Mouse (Mus musculus) spleen, adult 2 months (tissue): ENCODE measurements around the gene Aspn. TPM values are rescaled to one million over a fixed set of nuclear protein-coding genes. Genes with fewer than 3 reads are reported as not detected.

ENCODE experiments used
- DNase-seq, 2 experiments: peaks; one replicate each; pipeline versions ENCODE4 v3.0.0 to v3.0.0-alpha.2; 2012 to 2021; ENCODE audit warnings: low spot score in 2 of 2, low read depth in 1 of 2
- H3K27ac ChIP-seq: fragments of 200-500 bp; 2 replicates; pipeline ENCODE4 v1.5.1; 2012; ENCODE audit warnings: low read length, inconsistent platforms; ENCODE audit not compliant: insufficient read depth
- H3K27me3 ChIP-seq: fragments of 200-500 bp; 2 replicates; pipeline ENCODE4 v1.6.1; 2012; ENCODE audit warnings: mild to moderate bottlenecking, moderate library complexity, low read length, inconsistent platforms; ENCODE audit not compliant: control insufficient read depth, insufficient read depth
- H3K36me3 ChIP-seq: fragments of 200-500 bp; 2 replicates; pipeline ENCODE4 v1.6.1; 2012; ENCODE audit warnings: mild to moderate bottlenecking, low read length, inconsistent platforms; ENCODE audit not compliant: control insufficient read depth, insufficient read depth
- H3K4me1 ChIP-seq: fragments of 200-500 bp; 2 replicates; pipeline ENCODE4 v1.6.1; 2011; ENCODE audit warnings: inconsistent platforms; ENCODE audit not compliant: control insufficient read depth, insufficient read depth, insufficient read length
- H3K4me3 ChIP-seq: fragments of 200-500 bp; 2 replicates; pipeline ENCODE4 v1.5.1; 2011; ENCODE audit warnings: mild to moderate bottlenecking, inconsistent platforms; ENCODE audit not compliant: insufficient read depth, insufficient read length; ENCODE audit errors: extremely low read depth
- CTCF ChIP-seq: fragments of 200-500 bp; IDR thresholded peaks from 2 replicates; pipeline ENCODE4 v1.5.1; 2011; ENCODE audit warnings: mild to moderate bottlenecking, inconsistent platforms; ENCODE audit not compliant: insufficient read depth, insufficient read length, insufficient replicate concordance; ENCODE audit errors: extremely low read depth
- POLR2A ChIP-seq: fragments of 200-500 bp; IDR thresholded peaks from 2 replicates; pipeline ENCODE4 v1.6.1; 2011; ENCODE audit warnings: low read depth, low read length, inconsistent platforms
- WGBS: fragments of 180-500 bp; shearing (Covaris S2); methylation state at CpG from one replicate; pipeline ENCODE4 v1.1.7; 2018; 5-methylcytosine and 5-hydroxymethylcytosine counted together
- polyA plus RNA-seq: library from polyadenylated mRNA; depleted of rRNA; stranded (reverse); fragments of >200 nt; gene quantifications from 2 replicates; pipeline ENCODE4 v1.2.3, GENCODE M21; 2012; rRNA removed

The Aspn gene
- 0.07 TPM in 1 of 2 replicates, not detected in the other for polyA plus RNA-seq

DNA sequence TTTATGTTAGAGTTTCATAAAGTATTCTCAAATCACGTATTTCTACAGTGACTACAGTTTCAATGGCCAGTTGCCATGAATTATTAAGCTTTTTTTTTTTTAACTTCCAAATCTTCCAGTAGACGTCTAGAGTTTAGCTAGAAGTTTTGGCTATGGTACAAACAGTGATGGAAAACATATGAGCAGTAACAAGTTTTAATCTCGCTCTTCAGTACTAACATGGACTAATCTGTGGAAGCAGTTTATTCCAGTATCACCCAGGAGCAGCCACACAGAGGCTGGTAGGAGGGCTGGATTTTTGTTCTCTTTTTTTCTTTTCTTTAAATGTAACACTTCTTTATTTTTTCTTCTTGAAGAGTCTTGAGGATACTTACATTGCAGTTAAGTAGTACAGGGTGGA lies at the start of gene Aspn:
Gene Aspn, plus strand, starts transcription at position 165 of the 400 bp plus-strand sequence.
- H3K4me3 ChIP-seq, result no peak within 1 kb of the TSS
- no peaks in the 10 kb centered on the region for H3K27me3 ChIP-seq
- 93% methylated on average over 3 of the region's 3 CpGs for WGBS

DNA sequence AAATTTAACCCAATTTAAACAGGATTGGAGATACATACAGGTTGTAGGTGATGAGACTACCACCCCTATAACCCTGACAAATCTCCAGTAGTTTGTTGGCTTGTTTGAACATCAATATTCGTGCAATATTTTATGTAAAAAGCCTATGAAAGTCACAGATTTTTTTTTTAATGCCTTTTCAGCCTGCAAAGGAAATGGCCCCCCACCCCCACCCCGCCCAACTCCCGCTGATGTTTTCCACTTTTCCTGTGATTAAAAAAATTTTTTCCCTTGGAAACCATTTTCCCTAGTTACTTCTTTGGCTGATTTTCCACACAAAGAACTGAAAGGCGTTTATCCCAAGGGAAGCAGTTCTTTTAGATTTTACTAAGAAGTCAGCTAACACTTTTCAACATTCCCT lies 39.7 kb upstream of the Aspn start, which contains the start of gene Ecm2:
Gene Ecm2, plus strand, starts transcription at position 301 of the 400 bp plus-strand sequence.
- no peaks in the 10 kb centered on the region for H3K4me1 ChIP-seq
- no peaks in the 10 kb centered on the region for H3K27me3 ChIP-seq
- TF ChIP-seq CTCF, result no peak
- TF ChIP-seq POLR2A, result no peak
- no peak within 1 kb of the TSS for H3K27ac ChIP-seq
- WGBS, result 43% methylated on average over 4 of the region's 4 CpGs
- no peak for DNase-seq
- no peak within 1 kb of the TSS; the same call in 1 of the 2 replicates for H3K4me3 ChIP-seq
- no peaks in the 10 kb centered on the region for H3K36me3 ChIP-seq

More for the DNA sequence above, at the start of gene Aspn:
- Histone ChIP-seq H3K4me1 (no peaks in the 10 kb centered on the region), H3K36me3 (no peaks in the 10 kb centered on the region), H3K27ac (no peak within 1 kb of the TSS)
- DNase-seq, result no peak
- TF ChIP-seq POLR2A (no peak), CTCF (no peak)

DNA sequence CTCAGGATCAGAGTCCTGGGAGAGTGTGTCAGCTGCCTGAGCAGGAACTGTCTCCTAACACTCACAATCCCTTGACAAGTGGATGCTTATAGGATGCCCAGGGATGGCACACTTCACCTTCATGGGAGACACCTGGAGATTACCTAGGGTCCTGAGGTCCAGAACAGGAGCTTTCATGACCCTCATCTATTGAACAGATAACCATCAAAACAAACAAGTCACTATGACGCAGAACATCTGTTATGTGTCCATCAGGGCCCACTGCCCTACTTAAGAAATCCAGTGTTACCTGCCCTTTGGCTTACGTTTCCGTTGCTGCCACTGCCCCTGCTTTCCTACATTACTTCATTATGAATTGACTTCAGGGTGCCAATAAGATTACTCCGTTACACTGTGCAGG lies 38.5 kb upstream of the Aspn start:
- no peak overlapping the region for H3K27ac ChIP-seq
- no peak overlapping the region for H3K4me3 ChIP-seq
- 96% methylated on average over 4 of the region's 4 CpGs for WGBS
- TF ChIP-seq POLR2A (no peak), CTCF (no peak)
- no peaks in the 10 kb centered on the region for H3K27me3 ChIP-seq
- H3K36me3 ChIP-seq, result no peaks in the 10 kb centered on the region
- DNase-seq, result no peak
- no peaks in the 10 kb centered on the region for H3K4me1 ChIP-seq

DNA sequence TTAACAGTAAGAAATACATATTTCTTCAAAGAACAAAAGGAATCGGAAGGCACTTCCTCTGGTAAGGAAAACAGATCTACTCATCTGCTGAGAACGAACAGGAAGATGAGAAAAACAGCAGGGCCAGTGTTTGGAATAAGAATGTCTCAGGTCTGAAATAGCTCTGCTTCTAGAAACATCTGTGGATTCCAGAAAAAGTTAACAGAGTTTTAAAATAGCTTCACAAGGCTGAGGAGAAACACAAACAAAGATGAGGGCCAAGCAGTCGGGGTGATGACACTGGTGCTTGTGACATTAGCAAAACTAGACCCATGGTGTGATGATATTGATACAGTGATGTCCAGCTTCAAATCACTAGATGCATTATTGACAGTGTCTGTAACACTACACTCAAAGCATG lies 37.1 kb upstream of the Aspn start:
- H3K27me3 ChIP-seq, result no peaks in the 10 kb centered on the region
- no peak for DNase-seq
- H3K4me3 ChIP-seq, result no peak overlapping the region
- 87% methylated on average over 3 of the region's 3 CpGs for WGBS
- no peak for TF ChIP-seq CTCF
- no peak for TF ChIP-seq POLR2A
- H3K36me3 ChIP-seq, result no peaks in the 10 kb centered on the region
- no peaks in the 10 kb centered on the region for H3K4me1 ChIP-seq
- H3K27ac ChIP-seq, result no peak overlapping the region

DNA sequence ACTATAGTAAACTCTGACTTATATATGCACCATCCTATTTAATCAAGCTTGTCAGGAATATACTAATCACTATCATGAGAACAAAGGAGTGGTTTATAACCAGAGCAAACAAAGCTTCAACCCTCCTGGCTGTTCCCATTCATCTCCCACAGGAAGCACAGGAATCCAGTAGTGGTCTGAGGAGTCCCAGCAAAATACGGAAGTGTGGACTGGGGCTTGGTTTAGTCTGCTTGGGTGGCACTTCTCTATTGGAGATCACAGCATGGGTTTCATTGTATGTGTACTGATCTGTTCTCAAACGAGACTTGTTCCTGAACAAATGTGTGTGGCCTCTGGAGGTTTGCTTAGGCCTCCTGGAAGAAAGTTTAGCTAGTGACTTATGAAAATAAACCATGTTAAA lies 25.5 kb upstream of the Aspn start:
- no peak for TF ChIP-seq POLR2A
- no peak for TF ChIP-seq CTCF
- no peak for DNase-seq
- 54% methylated on average over 2 of the region's 2 CpGs for WGBS
- Histone ChIP-seq H3K4me1 (no peaks in the 10 kb centered on the region), H3K4me3 (no peak overlapping the region), H3K27ac (no peak overlapping the region), H3K27me3 (no peaks in the 10 kb centered on the region), H3K36me3 (no peaks in the 10 kb centered on the region)

DNA sequence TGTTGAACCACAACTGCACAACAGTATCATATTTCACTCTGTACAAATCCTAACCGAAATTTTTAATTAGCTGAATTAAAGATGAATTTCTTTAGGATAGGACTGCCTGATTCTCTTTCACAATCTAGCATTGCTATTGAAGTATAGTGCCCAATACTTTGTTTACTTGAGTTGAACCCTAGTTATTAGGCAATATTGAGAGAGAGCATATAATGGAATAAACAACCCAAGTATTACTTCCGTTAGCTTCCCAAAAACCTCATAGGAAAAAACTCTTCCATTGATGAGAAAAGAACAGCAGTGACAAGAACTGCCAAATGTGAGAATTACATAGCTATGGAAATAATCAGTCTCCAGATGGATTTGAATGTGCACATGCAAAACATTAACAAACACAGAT lies 18.0 kb upstream of the Aspn start:
- WGBS, result 94% methylated on average over 2 of the region's 2 CpGs
- Histone ChIP-seq H3K4me3 (no peak overlapping the region), H3K27ac (no peak overlapping the region), H3K27me3 (no peaks in the 10 kb centered on the region), H3K36me3 (no peaks in the 10 kb centered on the region), H3K4me1 (no peaks in the 10 kb centered on the region)
- no peak for DNase-seq
- no peak for TF ChIP-seq CTCF
- TF ChIP-seq POLR2A, result no peak

DNA sequence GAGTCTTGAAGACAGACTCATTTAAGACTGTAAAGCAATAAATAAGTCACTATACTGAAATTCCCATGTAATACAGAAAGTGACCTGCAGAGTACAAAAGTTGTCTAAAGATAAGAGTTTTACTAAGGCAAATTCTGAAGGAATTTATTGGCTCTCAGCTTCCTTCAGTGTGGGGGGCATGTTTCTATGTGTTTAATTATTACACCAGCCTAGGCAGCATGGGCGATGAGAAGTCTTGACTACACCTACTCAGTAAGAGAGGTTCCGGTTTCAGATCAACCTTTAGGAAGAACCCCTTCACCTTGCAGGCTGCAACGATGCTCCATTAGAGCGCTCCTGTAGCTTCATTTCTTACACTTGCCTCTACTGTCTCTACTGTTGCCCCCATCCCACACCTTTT lies 13.6 kb upstream of the Aspn start:
- Histone ChIP-seq H3K4me1 (no peaks in the 10 kb centered on the region), H3K27me3 (no peaks in the 10 kb centered on the region), H3K4me3 (no peak overlapping the region), H3K36me3 (no peaks in the 10 kb centered on the region), H3K27ac (no peak overlapping the region)
- WGBS, result 98% methylated on average over 4 of the region's 4 CpGs
- DNase-seq, result no peak
- TF ChIP-seq POLR2A (no peak), CTCF (no peak)

DNA sequence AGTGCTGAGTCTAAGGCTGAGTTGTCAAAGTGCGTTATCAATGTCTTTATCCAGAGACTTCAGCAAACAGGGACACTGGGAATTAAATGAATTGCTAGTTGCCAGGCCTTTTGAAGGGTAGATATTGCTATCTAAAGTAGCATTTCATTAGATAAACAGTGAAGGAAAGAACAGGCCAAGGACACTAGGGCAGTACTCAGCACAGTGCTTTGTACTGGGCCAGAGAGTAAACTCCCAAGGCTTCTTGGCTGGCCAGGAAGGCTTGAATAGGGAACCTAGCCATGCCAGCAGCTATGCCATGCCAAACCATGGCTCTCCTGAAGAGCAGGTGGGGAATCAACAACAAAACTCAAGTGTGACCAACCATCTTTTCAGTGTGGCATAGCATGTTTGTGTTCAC lies 7.3 kb upstream of the Aspn start:
- Histone ChIP-seq H3K4me1 (no peaks in the 10 kb centered on the region), H3K36me3 (no peaks in the 10 kb centered on the region), H3K27ac (no peak overlapping the region), H3K27me3 (no peaks in the 10 kb centered on the region), H3K4me3 (no peak overlapping the region)
- TF ChIP-seq CTCF (no peak), POLR2A (no peak)
- DNase-seq, result no peak
- WGBS, result 91% methylated on average over 1 of the region's 1 CpGs
